Mouse (Mus musculus) common myeloid progenitor, adult 5-6 weeks (primary cell): ENCODE data around the gene Pomc. TPM values are rescaled to one million over a fixed set of nuclear protein-coding genes. Genes with fewer than 3 reads are reported as not detected.
A peak's percentile ranks its signal among the peaks of the same experiment; 100 is the strongest.
"Not testable (repeated sequence)": the region's sequence is repeated elsewhere in the genome, so short reads cannot be mapped to it uniquely, and the experiment has no call there.

Experiments
- ATAC-seq: replicated peaks from 2 replicates; pipeline ENCODE4 v1.8.0; 2016; ENCODE audit warnings: low read depth, mild to moderate bottlenecking, moderate TSS enrichment, inconsistent platforms; ENCODE audit not compliant: poor library complexity, severe bottlenecking
- total RNA-seq: library from RNA; stranded (forward); fragments of 200-1000, 187-1606 nt; gene quantifications from 2 replicates; pipeline ENCODE4 v1.2.3, GENCODE M21; 2017

Gene Pomc
- total RNA-seq, 1 experiment from 2014 or later, result not detected

DNA sequence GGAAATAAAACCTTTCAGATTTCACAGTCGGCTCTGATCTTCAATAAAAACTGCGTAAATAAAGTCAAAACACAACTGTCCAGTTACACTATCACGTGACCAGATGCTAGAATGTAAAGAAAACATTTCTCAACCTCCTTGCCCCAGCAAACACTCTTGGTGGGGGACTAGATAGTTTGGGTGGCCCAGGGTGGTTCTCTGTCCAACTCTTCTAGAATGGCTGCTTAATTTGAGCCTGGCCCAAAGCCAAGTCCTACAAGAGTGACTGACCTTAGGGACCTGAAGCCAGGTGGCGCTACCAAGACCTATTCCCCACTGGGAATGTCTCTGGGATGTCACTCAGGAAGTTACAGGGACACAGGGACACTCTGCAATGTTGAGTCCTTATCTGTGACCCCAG is 5.8 kb downstream of the Pomc start:
- no peak for ATAC-seq

DNA sequence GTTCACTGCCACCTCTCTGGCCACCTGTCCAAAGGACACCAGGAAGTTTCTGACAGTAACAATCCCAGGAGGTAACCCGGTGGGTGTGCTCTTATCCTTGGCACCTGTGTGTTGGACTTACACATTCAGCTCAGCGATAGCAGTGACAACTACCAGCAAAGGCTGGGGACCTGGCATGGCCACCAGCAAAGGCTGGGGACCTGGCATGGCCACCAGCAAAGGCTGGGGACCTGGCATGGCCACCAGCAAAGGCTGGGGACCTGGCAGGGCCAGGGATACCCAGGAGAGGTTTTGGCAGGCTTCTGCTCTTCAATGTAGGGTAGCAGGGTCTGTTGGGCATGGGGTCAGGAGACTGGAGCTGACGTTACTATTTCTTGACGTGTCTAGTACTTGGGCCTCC is 12.4 kb downstream of the Pomc start:
- no peak for ATAC-seq

DNA sequence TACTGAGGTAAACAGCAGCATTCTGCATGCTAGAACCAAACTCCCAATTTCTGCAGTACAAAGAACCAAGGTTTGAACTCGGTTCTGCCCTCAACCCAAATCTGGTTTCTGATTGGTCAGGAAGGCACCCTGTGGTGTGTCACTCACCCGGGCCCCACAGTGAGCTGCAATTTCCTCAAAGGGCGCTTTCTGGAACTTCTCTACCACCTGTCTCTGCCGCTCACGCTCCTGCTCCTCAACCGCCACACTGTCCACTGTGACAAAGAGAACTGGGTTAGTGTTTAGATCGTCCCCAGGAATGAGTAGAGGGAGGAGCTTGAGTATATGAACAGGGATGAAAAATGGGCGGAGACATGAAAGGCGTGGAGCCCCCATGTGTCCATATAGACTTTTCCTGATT is 13.6 kb downstream of the Pomc start:
- ATAC-seq, result 0 out of 2 replicates have a peak, but pooled peaks have one; percentile 25

DNA sequence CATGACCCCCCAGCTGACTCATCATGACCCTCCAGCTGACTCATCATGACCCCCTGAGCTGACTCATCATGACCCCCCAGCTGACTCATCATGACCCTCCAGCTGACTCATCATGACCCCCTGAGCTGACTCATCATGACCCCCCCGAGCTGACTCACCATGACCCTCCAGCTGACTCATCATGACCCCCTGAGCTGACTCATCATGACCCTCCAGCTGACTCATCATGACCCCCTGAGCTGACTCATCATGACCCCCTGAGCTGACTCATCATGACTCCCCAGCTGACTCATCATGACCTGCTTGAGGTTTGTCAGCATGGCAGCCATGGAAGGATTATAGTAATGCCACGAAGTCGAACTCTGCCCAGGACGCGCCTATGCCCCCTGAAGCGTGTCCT is 18.4 kb downstream of the Pomc start:
- ATAC-seq, result not testable (repeated sequence)

DNA sequence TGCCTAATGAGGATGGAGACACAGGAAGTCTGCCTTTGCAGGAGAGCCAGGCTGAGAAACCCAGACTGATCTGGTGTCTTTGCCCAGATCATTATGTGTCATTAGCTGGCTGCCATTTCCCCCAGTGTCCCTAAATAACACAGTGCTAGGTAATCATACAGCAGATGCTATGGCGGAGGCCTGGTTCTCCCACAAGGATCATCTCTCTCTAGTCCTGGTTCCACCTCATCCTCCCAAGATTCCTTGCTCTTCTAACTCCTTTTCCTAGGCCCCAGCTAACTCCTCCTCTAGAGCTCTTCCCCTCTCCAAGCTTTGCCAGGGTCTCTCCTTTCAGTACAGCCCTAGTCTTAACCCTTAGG is 26.2 kb downstream of the Pomc start:
- no peak for ATAC-seq

DNA sequence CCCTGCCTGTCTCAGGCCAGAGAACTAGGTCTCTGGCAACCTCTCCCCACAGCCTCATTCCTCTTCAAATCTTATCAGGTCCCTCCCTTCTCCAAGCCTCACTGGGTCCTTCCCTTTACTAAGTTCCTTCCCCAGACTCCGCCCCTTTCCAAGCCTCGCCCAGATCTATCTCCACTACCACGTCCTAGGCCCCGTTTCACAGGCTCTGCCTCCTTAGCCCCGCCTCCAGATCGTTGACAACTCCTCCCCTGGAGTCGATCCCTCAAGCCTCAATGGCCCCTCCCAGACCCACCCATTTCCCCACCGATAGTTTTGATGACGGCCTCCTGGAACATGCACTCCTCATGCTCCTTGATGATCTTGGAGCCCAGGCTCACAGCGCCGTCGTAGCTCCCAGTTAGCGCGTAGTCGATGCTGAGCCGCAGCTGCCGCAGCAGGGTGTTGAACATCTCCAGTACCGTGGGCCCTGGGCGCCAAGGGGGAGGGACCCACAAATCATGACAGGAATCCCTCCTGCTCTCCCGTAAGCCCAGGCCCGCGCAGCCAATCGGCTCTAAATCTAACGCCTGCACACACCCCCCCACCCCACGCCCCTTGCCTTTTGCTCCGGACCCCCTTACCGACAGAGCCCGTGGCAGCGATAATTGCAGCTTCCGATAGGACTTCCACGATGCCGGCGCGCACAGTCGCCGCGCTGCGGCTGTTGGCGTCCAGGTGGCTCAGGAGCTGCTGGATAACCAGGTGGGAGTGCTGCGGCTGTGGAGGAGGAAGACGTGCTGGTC is 26.8 kb downstream of the Pomc start:
- ATAC-seq, result peak; percentile 96

DNA sequence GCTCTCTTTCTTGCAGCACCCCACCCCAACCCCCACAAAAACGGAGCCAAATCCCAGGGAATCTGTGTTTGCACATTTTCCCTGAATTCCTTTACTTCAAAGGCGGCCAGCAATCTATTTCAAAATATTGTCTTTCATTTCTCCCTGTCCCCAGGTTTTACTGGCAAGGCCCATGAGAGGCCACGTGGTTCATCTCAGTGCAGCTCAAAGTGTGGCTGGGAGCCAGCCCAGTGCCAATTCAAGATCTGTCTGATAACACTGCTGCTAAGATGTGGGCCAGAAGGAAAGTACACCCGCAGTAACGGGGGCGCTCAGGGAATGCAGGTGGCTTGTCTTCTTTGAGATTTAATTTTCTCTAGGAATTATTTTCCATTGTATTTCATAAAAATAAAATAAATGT is 27.5 kb downstream of the Pomc start:
- no peak for ATAC-seq

DNA sequence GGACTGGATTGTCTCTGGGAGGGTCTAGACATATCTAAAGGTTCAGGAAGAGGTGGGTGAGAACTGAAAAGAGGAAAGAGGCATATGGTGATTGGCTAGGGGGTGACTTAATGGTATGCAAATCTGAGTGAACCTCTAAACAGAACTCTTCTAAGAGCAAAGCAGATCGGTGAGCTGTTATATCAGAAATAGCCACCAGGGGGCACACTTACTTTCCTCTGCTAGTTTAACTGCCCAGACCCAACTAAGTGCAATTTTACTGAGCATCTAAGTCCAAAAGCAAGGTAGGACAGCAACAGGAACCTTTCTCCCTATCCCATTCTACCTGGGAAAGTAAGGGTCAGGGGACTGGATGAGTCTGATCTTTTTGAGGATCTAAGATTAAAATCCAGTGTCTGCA is 29.0 kb downstream of the Pomc start:
- ATAC-seq, result peak; percentile 24

DNA sequence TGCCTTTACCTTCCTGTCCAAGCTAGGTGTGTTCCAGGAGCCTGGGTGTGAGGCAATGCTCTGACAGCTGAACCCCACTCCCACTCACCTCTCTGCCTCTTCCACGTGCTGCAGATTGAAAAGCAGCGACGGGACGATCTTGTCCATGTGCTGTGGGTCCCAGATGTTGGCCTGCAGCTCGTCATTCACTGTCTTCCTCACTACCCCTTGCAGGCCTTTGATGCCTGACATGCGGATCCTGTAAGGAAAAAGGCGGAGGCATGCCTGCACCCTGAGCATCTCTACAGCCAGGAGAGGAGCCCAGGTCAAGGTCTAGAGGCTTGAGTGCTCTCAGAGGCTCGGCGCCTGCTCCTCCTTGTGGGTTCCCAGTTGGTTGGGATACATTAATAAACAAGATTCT is 29.7 kb downstream of the Pomc start:
- no peak for ATAC-seq

DNA sequence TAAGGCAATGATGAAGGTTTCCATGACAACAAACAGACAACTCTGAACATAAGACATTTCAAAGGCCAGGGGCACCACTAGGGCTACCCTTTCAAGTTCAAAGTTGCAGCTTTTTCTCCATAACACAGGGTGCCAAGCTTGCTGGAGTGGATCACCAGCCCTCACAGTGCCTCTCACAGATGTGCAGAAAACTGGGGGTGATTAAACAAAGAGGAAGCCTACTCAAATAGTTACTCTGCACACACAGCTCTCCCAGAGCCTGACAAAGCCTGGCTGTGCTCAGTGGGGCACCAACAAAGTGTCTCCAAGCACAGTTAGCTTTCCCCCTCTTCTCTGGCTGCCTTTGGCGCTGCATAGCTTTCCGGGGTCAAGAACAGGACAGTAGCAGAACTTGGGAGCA is 35.2 kb downstream of the Pomc start:
- no peak for ATAC-seq

DNA sequence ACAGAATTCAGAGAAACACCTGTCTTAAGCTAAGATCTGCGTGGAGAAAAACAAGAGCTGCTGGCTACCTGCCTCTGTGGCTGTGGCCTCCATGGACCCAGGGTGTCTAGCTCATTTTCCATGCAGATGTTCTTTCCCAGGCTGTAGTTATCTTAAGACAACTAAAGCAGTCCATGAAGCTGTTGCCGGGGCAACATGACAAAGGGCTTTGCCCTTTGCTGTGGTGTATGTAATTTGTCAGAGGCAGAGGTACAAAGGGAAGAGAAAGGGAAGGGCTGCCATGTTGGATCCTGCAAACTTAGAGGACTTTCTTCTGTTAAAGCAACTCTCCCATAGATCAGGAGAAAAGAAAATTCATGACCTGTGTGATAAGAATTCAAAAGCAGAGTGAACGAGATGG is 36.3 kb downstream of the Pomc start:
- no peak for ATAC-seq

DNA sequence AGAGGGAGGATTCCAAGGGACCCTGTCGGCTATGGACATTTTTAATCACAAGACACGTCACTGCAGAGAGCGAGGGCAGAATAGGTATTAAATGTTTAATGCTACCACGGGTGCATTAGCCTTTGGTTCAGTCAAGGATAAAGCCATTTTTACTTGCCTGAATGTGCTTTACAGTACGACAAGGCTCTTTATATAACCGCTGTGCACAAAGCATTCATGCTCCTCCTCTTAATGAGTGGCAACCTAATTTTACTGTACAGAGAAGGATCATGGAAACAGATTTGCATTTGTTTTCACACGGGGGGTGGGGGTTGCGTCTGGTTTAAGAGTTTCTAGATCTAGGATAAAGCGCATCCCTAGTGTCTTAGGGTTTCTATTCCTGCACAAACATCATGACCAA is 42.0 kb downstream of the Pomc start:
- ATAC-seq, result no peak

DNA sequence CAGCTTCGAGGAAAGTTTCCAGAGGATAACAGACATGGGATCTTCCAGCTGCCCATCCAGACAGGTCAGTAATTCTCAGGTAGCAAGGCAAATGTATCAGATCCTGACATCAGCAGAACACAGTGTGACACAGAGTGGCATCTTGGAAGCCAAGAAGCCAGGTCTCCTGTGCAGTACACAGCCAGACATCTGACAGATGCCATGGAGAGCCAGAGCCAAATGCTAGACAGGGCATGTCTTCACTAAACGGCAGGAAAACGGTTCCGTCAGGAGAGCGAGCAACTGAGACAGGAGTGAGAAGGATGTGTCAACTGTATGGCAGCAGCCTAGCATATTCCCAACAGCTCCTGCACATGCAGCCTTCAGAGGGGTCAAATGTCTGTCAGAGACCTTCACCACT is 45.7 kb downstream of the Pomc start:
- ATAC-seq, result no peak

DNA sequence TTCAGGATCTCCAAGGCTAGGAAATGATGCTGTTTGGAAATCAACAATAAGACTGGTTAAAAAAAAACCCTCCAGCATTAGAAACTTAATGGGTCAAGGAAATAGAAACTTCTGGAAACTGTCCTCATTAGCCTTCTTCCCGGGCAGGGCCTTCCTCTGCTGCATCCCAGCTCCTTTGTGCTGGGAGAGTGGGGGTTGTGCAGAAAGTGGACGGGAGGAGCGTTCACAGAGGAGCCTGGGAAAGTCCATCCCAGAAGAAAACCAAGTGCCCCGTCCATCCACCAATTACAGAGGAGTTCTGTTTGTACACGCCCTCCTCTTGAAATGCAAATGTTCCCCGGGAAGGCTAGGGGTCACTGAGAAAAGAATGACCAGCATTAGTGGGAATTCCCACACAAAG is 49.9 kb downstream of the Pomc start:
- no peak for ATAC-seq

DNA sequence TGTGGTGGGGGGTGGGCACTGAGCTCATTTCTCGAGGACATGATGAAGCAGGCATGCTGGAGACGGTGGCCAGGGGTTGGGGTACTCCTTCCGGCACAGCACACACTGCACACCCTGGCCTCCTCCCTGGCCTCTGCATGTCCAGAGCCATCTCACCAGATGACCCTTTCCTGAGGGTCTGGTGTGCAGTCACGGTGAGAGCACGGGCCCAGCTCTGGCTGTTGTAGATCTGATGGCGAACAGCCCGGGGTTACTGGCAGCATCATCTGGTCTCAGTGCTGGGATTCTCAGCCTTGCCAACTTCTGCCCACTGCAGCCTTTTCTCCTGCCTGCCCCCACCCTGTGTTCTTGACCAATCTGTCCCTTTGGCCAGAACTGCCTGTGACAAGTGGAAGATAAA is 51.3 kb downstream of the Pomc start:
- no peak for ATAC-seq

DNA sequence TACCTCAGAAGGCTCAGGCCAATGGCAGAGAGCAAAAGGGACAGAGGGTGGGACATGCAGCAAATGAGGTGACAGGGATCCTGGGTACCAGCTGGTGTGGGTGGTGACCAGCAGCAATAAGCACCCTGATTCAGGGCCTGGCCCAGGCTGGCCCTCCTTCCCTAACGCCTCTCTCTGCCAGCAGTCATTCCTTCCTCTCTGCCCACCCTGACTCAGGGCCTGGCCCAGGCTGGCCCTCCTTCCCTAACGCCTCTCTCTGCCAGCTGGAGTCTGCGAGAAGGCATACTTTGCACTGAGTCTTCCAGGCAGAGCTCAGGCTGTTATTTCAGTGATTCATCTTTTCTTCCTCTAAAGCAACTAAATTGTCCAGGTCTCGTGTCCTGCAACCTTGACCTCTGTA is 52.4 kb downstream of the Pomc start:
- no peak for ATAC-seq

DNA sequence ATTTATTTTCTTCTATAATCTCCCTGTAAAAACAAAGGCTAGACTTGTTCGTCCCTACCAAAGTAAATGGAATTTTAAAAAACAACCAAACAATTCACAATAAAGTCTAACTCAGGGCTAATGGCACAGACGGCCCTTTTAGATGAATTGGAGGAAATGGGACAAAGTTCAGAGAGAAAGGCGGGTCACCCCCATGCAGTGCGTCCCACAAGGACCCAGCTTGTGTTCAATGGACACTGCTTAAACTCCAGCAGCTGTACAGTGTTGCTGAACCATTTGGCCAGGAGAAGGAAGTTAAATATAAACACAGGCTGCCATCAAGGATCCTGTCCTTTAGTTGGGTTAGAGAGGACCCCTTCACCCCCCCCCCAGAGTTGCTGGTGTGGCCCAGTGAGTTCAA is 53.0 kb downstream of the Pomc start:
- ATAC-seq, result no peak

DNA sequence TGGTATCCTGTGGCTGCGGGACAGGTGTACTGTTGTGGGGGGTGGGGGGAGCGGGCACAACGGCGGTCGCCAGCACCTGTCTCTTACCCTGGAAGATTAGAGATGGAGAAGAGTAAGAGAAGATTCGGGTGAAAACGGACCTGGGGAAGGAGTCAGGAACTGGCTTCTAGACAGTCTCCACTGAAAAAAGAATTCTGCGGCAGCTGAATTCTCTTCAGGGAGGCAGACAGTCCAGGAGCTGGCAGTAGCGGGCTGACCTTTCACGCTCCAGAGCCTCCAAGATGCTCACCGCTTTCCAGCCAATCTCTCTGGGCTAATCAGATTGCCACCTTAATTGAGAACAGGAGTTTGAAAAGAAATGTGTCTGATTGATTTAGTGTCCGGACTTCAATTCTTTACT is 54.0 kb downstream of the Pomc start:
- no peak for ATAC-seq

Other genes starting within 250 kb of the Pomc start
- 23.7 and 24.7 TPM in 2 replicates for gene Dnmt3a, start 148.9 kb upstream of the Pomc start, total RNA-seq
- 1.3 and 1.4 TPM in 2 replicates for gene Efr3b, start 84.0 kb downstream of the Pomc start, total RNA-seq
- gene Dnajc27, start 127.6 kb downstream of the Pomc start, total RNA-seq, result 8.5 and 9.2 TPM in 2 replicates
- 0.58 and 2.0 TPM in 2 replicates for gene Adcy3, start 178.2 kb downstream of the Pomc start, total RNA-seq